Mouse (Mus musculus): Measurements from ENCODE around the gene Gigyf2.
A peak's percentile ranks its signal among the peaks of the same experiment; 100 is the strongest.

The Gigyf2 gene

GRCm38 (mm10) chr1:87326742-87327163 is at the start of gene Gigyf2:
Gene Gigyf2 (plus strand): TSS chr1:87326998.
- peak; percentile 98 for DNase-seq (ENCODE audit: low read depth, low spot score)

DNA sequence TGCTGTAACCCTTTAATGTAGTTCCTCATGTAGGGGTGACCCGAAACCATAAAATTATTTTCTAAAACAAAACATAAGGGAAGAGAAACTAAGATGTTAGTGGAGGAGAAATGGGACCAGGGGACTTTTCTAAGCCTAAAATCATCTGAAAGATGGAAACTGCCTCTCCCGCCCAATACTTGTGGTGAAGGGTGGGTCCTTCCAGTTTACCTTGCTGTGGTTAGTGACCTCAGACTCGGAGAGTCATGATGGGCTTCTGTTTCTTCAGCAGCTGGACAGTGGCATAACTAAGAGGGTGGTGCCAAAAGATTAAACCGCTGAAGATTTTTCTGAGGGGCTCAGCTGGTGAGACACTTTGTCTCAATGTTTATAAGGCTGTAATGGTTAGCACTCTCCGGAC is 46.5 kb upstream of the Gigyf2 start:
- no peak for DNase-seq (ENCODE audit: low read depth, low spot score)

DNA sequence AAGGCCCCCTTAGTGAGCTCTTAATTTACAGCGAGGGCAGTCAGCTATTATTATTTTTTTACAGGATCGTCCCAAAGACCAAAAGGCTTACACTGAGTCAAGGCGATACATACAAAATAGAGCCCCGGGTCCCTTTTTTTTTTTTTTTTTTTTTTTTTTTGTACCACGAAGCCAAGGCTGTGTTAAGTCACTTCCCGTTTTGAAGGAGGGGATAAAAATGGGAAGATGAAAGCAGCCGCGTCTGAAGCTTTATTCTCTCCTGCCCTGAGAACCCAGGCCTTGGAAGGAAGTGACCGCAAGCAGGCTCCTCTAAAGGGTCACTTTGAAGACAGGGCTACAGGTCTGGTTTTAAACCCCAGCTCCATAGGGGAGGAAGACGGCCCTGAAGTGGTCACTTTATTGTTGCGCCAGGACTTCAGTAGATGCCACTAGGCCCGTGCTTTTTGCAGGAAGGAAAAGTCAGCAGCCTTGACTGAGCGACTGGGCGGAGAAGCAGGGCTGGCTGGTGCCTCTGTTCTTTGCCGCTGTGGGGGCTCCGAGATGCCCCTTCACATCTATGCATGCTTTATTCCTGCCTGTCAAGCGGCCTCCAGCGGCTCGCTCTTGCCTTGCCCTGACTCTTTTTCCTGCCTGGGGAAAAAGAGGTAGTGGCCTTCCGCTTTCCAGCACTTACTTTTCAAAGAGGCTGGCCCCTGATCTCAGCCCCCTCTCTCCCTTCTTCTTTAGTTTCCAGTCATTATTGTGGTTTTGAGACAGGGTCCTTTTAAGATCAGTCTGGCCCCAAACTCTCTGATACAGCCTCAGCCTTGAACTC is 45.0 kb upstream of the Gigyf2 start:
- DNase-seq (ENCODE audit: low read depth, low spot score) = no peak

DNA sequence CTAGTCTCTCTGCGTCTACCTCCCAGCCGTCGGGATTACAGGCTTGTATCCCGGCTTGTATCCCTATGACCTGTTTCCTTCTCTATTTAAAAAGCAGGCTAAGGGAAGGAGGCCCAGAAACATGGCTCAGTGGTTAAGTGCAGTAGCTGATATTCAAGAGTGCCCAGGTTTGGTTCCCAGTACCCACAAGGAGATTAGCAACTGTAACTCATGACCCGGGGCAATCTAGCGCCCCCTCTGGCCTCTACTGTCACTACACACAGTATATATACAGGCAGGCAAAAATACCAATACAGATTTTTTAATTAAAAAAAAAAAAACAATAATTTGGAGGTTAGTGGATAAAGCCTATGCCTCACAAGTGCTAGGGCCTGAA is 44.4 kb upstream of the Gigyf2 start:
- DNase-seq (ENCODE audit: low read depth, low spot score) = no peak

DNA sequence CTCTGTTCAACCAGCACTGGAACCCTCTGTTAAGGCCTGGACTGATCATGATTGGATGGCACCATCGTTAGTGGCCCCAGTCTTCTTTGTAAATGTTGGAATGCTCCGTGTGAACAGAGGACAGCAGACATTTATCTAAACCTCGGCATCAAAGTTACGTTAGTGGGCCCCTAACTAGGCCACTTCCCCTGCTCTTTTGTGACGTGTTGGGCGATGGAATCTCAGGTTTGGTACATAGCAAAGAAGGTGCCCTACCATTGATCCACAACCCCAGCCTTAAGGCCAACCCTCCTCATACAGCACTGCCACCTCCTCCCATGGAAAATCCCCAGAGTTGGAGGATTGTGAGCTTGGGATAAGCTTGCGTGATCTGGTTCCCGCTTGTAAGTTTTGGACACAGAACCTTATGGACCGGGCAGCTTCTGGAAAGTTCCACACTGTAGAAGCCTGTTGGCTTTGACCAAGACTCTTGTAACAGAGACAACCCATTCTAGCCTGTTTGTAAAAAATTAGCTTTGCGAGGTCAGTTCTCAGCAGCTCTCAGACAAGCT is 43.3 kb upstream of the Gigyf2 start:
- DNase-seq (ENCODE audit: low read depth, low spot score) = no peak

DNA sequence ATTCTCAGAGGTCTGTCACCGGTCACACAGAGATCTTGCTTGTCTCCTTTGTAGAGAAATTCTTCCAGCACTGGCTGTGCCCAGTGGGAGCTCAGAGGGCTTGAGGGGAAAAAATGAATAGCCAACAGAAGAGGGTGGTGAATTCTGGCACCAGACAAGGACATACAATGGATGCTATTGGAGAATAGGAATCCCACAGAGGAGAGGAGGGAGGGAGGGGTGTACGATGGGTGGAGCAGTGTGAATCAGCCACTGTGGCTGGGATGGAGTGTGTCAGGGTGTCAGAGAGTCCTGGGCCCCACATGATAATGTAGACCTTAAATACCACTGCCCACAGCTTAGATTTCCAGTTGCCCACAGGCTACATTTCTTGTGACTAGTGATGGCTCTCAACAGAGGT is 39.7 kb upstream of the Gigyf2 start:
- peak; percentile 82 for DNase-seq (ENCODE audit: low read depth, low spot score)

GRCm38 (mm10) chr1:87291416-87291815 is 35.4 kb upstream of the Gigyf2 start:
- peak; percentile 62 for DNase-seq (ENCODE audit: low read depth, low spot score)

- peak; percentile 79 for DNase-seq (ENCODE audit: low read depth, low spot score)
Observed at GRCm38 (mm10) chr1:87292420-87293190, 34.2 kb upstream of the Gigyf2 start.

DNA sequence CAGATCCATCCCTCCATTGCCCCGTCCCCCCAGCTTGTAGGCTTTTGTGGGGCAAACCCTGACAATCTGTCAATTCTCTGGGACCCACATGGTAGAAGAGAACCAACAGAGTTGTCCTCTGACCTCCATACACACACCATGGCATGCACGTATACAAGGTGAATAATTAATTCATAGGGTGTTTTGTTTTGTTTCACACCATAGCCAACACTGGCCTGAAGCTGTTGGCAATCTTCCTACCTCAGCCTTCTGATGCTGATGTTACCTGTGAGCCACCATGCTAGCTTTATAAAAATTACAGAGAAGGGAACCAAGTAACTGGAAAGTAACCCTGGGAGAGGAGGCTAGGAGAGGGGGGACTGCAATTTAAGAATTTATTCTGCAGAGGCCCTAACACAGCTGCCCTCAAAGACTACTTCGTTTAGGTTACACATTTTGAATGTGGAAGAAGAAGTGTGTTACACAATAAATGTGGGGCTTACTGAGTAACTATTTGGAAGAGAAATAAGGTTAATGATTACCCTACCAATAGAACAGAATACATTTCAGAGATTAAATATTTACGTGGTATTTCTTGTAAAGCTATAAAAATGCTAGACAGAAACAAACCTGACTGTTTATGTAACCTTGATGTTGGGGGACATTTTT is 32.6 kb upstream of the Gigyf2 start:
- no peak for DNase-seq (ENCODE audit: low read depth, low spot score)

DNA sequence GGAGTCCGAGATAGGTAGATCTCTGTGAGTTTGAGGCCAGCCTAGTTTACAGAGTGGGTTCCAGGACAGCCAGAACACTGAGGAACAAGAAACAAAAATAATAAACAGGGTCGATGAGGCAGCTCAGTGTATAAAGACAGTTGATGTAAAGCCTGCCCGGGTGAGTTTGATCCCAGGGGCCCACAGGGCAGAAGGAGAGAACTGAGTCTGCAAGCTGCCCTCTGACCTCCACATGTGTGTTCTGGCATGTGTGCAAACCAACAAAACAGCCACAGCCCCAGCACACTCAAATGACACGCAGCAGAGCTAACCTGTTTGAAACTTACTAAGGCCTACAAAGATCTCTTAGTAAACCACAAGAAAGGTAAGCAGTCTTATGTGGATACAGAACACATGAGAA is 31.8 kb upstream of the Gigyf2 start:
- no peak for DNase-seq (ENCODE audit: low read depth, low spot score)

GRCm38 (mm10) chr1:87297346-87297925 is 29.4 kb upstream of the Gigyf2 start:
- peak; percentile 14 for DNase-seq (ENCODE audit: low read depth, low spot score)

DNA sequence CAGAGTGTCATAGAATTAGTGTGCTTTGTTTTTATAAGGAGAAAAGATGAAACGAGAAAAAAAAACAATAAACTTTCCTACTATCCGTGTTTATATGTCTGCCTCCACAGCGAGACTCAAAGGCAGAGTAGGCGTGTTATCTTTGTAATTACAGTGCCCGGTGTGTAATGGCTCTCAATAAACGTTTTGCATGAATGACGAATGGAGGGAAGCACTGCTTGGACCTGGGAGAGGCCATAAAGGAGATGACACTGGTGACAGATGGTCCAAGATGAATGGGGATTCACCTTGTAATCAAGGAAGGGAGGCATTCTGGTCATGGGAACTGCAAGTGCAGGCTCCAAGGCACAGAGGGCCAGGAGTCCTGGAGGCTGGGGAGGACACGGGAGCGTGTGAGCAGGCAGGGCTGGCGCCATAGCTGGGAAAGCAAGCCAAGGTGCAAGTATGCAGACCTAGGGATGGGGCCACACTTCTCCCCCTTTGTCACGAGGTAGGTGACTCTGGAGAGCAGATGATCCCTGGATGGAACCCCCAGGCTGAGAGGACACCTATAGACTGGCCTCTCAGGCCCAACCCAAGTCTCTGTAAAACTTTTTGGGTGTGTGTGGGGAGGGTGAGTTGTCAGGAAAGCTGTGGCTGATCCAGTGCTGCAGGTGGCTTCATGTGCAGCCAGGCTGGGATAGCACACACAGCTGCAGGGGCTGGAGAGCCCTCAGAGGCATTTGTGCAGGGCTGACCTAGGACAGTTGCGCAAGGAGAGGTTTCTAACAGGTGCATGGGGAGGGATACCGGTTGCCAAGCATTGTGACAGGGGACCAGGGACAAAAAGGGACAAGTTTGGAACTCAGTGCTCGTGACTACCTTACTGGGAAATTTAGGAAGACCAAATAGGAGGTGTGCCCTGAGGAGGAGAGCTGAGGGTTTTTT is 26.2 kb upstream of the Gigyf2 start:
- DNase-seq (ENCODE audit: low read depth, low spot score) = no peak

GRCm38 (mm10) chr1:87301971-87302370 is 24.8 kb upstream of the Gigyf2 start:
- peak; percentile 43 for DNase-seq (ENCODE audit: low read depth, low spot score)

DNA sequence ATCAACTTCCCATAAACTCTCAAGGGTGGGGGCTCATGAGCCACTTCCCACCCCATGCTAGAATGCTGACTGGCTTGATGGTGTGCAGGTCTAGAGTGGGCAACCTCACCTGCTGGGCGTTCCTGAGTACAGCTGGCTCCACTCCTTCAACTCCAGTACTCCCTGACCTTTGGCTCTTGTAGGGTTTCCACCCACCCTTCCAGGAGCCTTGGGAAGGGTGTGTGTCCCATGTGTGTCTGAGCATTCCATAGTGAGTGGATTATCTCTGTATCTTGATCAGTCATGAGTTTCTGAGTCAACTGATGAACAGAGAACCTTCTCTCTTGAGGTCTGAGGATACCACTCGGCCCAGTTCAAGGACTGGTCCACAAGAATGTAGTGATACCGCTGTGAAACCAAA is 17.8 kb upstream of the Gigyf2 start:
- DNase-seq (ENCODE audit: low read depth, low spot score) = no peak

DNA sequence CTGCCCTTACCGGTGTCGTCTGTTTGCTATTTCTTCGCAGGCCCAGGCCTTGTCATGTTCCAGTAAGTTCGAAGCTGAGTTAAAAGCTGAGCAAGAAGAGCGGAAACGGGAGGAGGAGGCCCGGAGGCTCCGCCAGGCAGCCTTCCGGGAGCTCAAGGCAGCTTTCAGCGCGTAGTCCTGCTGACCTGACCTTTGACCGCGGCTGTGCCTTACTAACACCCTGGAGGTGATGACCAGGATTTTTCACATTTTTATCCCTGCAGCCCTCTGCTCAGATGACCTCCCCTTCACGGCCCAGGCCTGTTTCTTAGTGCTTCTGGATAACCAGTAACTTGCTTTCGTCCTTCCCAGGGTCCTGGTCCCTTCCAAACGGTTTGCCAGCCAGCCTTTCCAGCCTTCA is 17.2 kb upstream of the Gigyf2 start:
- DNase-seq (ENCODE audit: low read depth, low spot score) = no peak

- DNase-seq (ENCODE audit: low read depth, low spot score) = no peak
Observed at GRCm38 (mm10) chr1:87312681-87313080, 14.1 kb upstream of the Gigyf2 start.

DNA sequence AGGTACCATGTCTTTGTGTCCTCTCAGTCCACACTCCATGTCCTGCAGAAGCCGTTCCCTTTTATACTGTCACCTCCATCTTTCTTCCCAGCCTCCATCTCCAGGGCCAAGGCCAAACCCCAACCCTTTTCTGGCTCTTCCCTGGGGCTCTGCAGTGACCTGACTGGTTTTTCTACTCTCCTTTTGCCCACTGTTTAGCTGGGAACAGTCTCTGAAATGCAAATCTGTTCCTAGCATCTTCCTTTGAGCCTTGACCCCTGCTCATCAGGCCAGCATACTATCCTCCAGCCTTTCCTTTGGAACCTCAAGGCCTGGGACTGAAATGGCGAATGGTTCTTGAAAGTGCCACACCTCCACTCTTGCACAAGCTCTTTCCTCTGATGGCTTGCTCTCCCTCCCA is 13.7 kb upstream of the Gigyf2 start:
- no peak for DNase-seq (ENCODE audit: low read depth, low spot score)

DNA sequence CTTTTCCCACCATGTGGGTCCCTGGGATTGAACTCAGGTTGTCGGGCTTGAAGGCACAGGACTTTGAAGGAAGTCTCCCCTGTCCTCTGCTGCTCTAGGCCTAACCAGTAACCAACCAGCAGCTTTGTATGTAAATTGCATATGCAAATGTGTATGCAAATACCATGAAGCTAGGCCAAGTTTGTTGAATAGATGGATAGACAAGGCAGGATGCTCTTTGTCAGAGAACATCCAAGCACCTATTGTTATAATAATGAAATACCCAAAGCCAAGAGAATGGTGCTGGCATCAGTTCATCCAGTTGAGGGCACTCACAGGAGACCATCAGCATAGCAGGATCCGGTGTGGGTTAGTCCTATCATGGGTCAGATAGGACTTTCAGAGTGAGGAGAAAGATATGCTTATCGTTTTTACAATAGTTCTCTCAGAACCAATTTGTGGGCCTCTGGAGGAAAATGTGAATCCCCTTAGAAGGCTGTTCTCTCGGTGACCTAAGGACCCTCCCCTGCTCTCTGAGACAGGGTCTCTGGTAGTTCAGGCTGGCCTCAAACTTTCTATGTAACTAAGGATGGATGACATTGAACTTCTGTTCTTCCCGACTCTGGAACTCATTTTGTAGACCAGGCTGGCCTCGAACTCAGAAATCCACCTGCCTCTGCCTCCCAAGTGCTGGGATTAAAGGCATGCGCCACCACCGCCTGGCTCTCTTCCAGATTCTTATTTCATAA is 12.8 kb upstream of the Gigyf2 start:
- DNase-seq (ENCODE audit: low read depth, low spot score) = peak; percentile 56

DNA sequence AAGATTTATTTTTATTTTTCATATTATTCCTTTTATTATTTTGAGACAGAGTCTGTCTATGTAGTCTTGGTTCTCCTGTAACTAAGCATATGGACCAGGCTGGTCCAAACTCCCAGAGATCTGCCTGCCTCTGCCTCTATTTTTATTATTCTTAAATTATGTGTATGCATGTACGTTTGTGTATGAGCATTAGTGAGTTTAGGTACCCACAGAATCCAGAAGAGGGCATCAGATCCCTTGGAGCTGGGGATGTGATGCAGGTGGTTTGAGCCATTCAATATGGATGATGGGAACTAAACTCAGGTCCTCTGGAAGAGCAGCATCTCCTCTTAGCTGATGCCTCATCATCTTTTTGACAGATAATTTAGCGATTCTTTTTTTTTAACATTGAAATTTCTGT is 11.4 kb upstream of the Gigyf2 start:
- DNase-seq (ENCODE audit: low read depth, low spot score) = no peak

DNA sequence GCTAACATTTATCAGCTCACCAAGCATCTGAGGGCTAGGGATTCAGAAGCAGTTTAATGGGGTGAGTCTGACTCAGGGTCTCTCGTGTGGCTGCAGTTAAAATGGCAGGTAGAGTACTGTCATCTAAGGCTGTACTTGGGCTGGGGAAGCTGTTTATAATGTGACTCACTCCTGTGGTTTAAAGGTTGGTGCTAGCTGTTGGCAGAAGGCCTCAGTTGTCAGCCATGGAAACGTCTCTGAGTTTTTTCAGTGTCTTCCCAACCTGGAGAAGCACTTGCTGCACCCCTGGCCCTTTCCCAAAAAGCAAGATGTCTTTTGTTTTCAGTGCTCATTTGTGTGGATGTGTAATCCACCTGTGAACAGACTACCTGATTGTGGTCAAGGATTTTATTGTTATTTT is 10.9 kb upstream of the Gigyf2 start:
- DNase-seq (ENCODE audit: low read depth, low spot score) = no peak

Measured in brain, adult 2 months (tissue).